Mouse (Mus musculus): ENCODE measurements around the gene Heatr6.
A peak's percentile ranks its signal among the peaks of the same experiment; 100 is the strongest.

The Heatr6 gene

GRCm38 (mm10) chr11:83802166-83802565, 48.7 kb downstream of the Heatr6 start:
- no peak for DNase-seq (ENCODE audit: low spot score in 2 of 2)

GRCm38 (mm10) chr11:83802581-83802980, 49.1 kb downstream of the Heatr6 start:
- DNase-seq (ENCODE audit: low spot score in 2 of 2), result no peak

GRCm38 (mm10) chr11:83810441-83810840, 56.9 kb downstream of the Heatr6 start:
- no peak for DNase-seq (ENCODE audit: low spot score in 2 of 2)

GRCm38 (mm10) chr11:83815191-83815590, 61.7 kb downstream of the Heatr6 start:
- DNase-seq (ENCODE audit: low spot score in 2 of 2), result no peak

GRCm38 (mm10) chr11:83815628-83816027, 62.1 kb downstream of the Heatr6 start:
- DNase-seq (ENCODE audit: low spot score in 2 of 2), result peak in 1 of 2 experiments; percentile 39

- DNase-seq (ENCODE audit: low spot score in 2 of 2), result no peak
These were observed 63.6 kb downstream of the Heatr6 start for GRCm38 (mm10) chr11:83817048-83817447.

GRCm38 (mm10) chr11:83817994-83818393, 64.5 kb downstream of the Heatr6 start:
- no peak for DNase-seq (ENCODE audit: low spot score in 2 of 2)

- DNase-seq (ENCODE audit: low spot score in 2 of 2), result no peak
These were observed 65.2 kb downstream of the Heatr6 start for GRCm38 (mm10) chr11:83818591-83819127.

GRCm38 (mm10) chr11:83819806-83820483, 66.4 kb downstream of the Heatr6 start:
- no peak for DNase-seq (ENCODE audit: low spot score in 2 of 2)

- no peak for DNase-seq (ENCODE audit: low spot score in 2 of 2)
These were observed 72.6 kb downstream of the Heatr6 start for GRCm38 (mm10) chr11:83826142-83826541.

- DNase-seq (ENCODE audit: low spot score in 2 of 2), result no peak
These were observed 75.2 kb downstream of the Heatr6 start for GRCm38 (mm10) chr11:83828553-83829142.

- DNase-seq (ENCODE audit: low spot score in 2 of 2), result no peak
These were observed 78.9 kb downstream of the Heatr6 start for GRCm38 (mm10) chr11:83832389-83832788.

Data from frontal cortex, postnatal 14 days (tissue).